Mouse (Mus musculus) E14TG2a.4 (cell line): Measurements from ENCODE around the gene Tut1.

Experiments used
- CTCF ChIP-seq: conservative IDR thresholded peaks from 2 replicates; pipeline ENCODE4 v1.5.1; 2014; ENCODE audit warnings: low read length
- POU5F1 ChIP-seq: IDR thresholded peaks from 2 replicates; pipeline ENCODE4 v1.6.1; 2014; ENCODE audit warnings: low read length, borderline replicate concordance

DNA sequence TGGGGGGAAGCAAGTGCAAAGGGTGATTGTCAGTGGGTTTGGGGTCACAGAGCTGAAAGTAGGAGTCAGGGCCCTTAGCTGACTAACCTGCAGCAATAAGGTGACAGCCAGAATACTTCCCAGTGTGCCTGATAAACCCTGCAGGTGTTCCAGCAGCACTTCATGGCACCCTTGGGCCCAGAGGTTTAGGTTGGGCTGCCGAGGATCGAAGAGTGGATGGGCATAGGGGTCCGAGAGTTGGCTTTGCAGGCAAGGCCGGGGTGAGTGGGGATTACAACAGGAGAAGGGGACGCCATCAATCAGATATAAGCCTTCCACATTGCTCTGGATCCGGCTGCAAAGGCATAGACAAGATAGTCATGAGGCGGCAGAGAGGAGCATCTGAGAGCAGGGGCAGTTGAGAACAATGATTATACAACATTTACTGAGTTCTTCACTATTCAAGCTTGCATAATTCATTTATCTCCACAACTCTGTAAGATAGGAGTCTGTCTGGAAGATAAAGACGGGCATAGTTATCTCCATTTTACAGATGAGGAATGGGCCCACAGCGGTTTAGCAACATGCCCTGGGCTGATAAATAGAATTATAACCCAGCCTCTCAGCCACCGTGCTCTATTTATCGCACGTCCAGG, 25.6 kb upstream of the Tut1 start:
- TF ChIP-seq CTCF (no peak), POU5F1 (no peak)
